Mouse (Mus musculus): ENCODE data around the gene Wbp1. TPM values are rescaled to one million over a fixed set of nuclear protein-coding genes. Genes with fewer than 3 reads are reported as not detected.
A peak's percentile ranks its signal among the peaks of the same experiment; 100 is the strongest.

Wbp1 gene
- polyA plus RNA-seq (2014; fragmentation: Nextera tagmentation; extraction: Ambion mirVana): 153 and 182 TPM in 2 replicates

DNA sequence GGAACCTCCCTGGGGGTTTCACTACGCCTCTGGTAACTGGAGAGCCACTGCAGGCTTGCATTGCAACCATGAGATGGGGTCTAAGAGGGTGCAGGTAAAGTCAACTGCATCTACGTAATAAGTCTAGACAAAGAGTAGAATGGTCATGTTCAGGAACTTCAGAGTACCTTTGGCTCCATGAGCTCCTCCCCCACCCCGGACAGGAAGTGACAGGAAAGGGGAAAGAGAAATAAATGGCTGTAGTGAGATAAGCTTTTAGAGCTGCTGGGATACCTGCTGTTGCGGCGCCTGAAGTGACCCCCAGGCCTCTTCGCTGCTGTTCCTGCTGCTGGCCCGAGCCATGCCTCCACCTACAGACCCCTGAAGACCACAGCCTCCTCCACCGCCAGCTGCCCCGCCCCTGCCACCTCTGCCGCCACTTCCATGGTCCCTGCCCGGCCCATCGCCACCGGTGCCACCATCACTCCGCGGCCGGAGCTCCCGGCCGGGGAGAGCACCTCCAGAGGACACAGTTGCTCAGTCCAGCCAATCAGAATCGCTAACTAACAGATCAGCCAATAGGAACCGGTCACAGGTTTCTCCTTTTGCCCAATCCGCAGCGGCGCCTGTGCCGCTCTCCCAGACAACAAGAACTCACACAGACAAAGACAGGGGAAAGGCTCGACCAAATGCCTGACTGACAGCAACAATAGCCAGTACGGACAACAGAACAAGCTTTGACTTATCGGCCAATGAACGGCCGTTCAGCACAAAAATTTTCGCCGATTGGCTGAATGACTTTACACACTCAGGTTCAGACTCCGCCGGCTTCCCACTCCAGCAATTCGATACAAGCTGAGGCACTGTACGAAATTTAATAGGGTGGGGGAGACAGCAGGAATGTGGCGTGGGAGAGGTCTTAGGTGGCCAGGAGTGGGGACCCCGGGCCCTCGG, at the start of gene Wbp1:
Gene Wbp1 (minus strand): TSS at position 630 of the 933 bp plus-strand sequence.
- Histone ChIP-seq H3K4me2 (ENCODE audit: low read depth, severe bottlenecking) (peak within 1 kb of the TSS; percentile 92), H3K4me3 (ENCODE audit: low read depth, low read length) (peak within 1 kb of the TSS; percentile 87), H3K4me1 (ENCODE audit: control insufficient read depth, insufficient read depth, low read length) (peaks cover 32% of the 10 kb centered on the region), H3K9me3 (ENCODE audit: control insufficient read depth, low read length) (no peaks in the 10 kb centered on the region), H3K27me3 (ENCODE audit: control insufficient read depth, insufficient read depth, low read length) (no peaks in the 10 kb centered on the region), H3K36me3 (ENCODE audit: control insufficient read depth, insufficient read depth, low read length) (peaks cover 13% of the 10 kb centered on the region), H3K9ac (ENCODE audit: low read length) (peak within 1 kb of the TSS; percentile 88), H3K27ac (replicated peaks; ENCODE audit: low read depth, low read length) (peak within 1 kb of the TSS; percentile 97)
- peak; percentile 96 for DNase-seq (ENCODE audit: low spot score)
- peak; percentile 94 for ATAC-seq (ENCODE audit: insufficient number of reproducible peaks, low FRiP score, low TSS enrichment, low read depth)
- WGBS: under 1% methylated on average over 38 of the region's 38 CpGs

GRCm38 (mm10) chr6:83171063-83171462, 49.7 kb upstream of the Wbp1 start:
- H3K27me3 ChIP-seq (ENCODE audit: control insufficient read depth, insufficient read depth, low read length): no peaks in the 10 kb centered on the region
- H3K9ac ChIP-seq (ENCODE audit: low read length): no peak overlapping the region
- H3K4me2 ChIP-seq (ENCODE audit: low read depth, severe bottlenecking): no peak overlapping the region
- DNase-seq (ENCODE audit: low spot score): no peak
- no peak overlapping the region for H3K27ac ChIP-seq (replicated peaks; ENCODE audit: low read depth, low read length)
- H3K9me3 ChIP-seq (ENCODE audit: control insufficient read depth, low read length): no peaks in the 10 kb centered on the region
- WGBS: 82% methylated on average over 5 of the region's 5 CpGs
- peaks cover 9% of the 10 kb centered on the region; the same call in 1 of the 2 replicates for H3K4me1 ChIP-seq (ENCODE audit: control insufficient read depth, insufficient read depth, low read length)
- H3K36me3 ChIP-seq (ENCODE audit: control insufficient read depth, insufficient read depth, low read length): no peaks in the 10 kb centered on the region
- ATAC-seq (ENCODE audit: insufficient number of reproducible peaks, low FRiP score, low TSS enrichment, low read depth): no peak
- H3K4me3 ChIP-seq (ENCODE audit: low read depth, low read length): no peak overlapping the region

DNA sequence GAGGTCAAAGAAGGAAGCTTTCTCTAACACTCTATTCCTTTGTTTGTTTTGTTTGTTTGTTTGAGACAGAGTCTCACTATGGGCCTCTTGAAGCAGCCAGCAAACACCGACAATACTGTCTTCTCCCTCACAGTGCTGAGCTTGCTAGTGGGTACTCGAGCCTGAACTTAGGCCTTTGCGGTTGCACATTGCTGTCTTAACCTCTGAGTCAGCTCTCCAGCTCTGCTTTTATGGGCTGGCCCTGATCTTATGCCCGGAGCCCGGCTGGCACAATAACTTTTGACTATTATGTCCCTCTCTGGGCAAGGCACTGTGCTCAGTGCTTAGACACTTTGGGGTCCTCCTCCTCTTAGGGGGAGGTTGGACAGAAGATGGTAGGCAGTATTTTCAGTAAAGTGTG, 48.5 kb upstream of the Wbp1 start:
- DNase-seq (ENCODE audit: low spot score) (no peak), ATAC-seq (ENCODE audit: insufficient number of reproducible peaks, low FRiP score, low TSS enrichment, low read depth) (no peak)
- no peak overlapping the region for H3K9ac ChIP-seq (ENCODE audit: low read length)
- H3K9me3 ChIP-seq (ENCODE audit: control insufficient read depth, low read length): no peaks in the 10 kb centered on the region
- H3K27ac ChIP-seq (replicated peaks; ENCODE audit: low read depth, low read length): no peak overlapping the region
- H3K4me3 ChIP-seq (ENCODE audit: low read depth, low read length): no peak overlapping the region
- no peaks in the 10 kb centered on the region for H3K27me3 ChIP-seq (ENCODE audit: control insufficient read depth, insufficient read depth, low read length)
- no peak overlapping the region for H3K4me2 ChIP-seq (ENCODE audit: low read depth, severe bottlenecking)
- no peaks in the 10 kb centered on the region for H3K36me3 ChIP-seq (ENCODE audit: control insufficient read depth, insufficient read depth, low read length)
- 84% methylated on average over 5 of the region's 5 CpGs for WGBS
- H3K4me1 ChIP-seq (ENCODE audit: control insufficient read depth, insufficient read depth, low read length): peaks cover 11% of the 10 kb centered on the region; the same call in 1 of the 2 replicates

- peaks cover 23% of the 10 kb centered on the region for H3K4me1 ChIP-seq (ENCODE audit: control insufficient read depth, insufficient read depth, low read length)
- DNase-seq (ENCODE audit: low spot score): no peak
- H3K4me3 ChIP-seq (ENCODE audit: low read depth, low read length): peak overlapping the region; percentile 79
- no peak overlapping the region for H3K27ac ChIP-seq (replicated peaks; ENCODE audit: low read depth, low read length)
- peak overlapping the region; percentile 80 for H3K9ac ChIP-seq (ENCODE audit: low read length)
- H3K36me3 ChIP-seq (ENCODE audit: control insufficient read depth, insufficient read depth, low read length): no peaks in the 10 kb centered on the region
- no peaks in the 10 kb centered on the region for H3K9me3 ChIP-seq (ENCODE audit: control insufficient read depth, low read length)
- ATAC-seq (ENCODE audit: insufficient number of reproducible peaks, low FRiP score, low TSS enrichment, low read depth): no peak
- H3K27me3 ChIP-seq (ENCODE audit: control insufficient read depth, insufficient read depth, low read length): peaks cover 14% of the 10 kb centered on the region
- peak overlapping the region; percentile 51 for H3K4me2 ChIP-seq (ENCODE audit: low read depth, severe bottlenecking)
- 1% methylated on average over 12 of the region's 12 CpGs for WGBS
Observed at GRCm38 (mm10) chr6:83166243-83166630, 44.9 kb upstream of the Wbp1 start.

- Histone ChIP-seq H3K36me3 (ENCODE audit: control insufficient read depth, insufficient read depth, low read length) (no peaks in the 10 kb centered on the region), H3K9me3 (ENCODE audit: control insufficient read depth, low read length) (no peaks in the 10 kb centered on the region), H3K27me3 (ENCODE audit: control insufficient read depth, insufficient read depth, low read length) (peaks cover 20% of the 10 kb centered on the region), H3K4me3 (ENCODE audit: low read depth, low read length) (peak within 1 kb of the TSS; percentile 79), H3K9ac (ENCODE audit: low read length) (peak within 1 kb of the TSS; percentile 80), H3K4me2 (ENCODE audit: low read depth, severe bottlenecking) (peak within 1 kb of the TSS; percentile 51), H3K4me1 (ENCODE audit: control insufficient read depth, insufficient read depth, low read length) (peaks cover 26% of the 10 kb centered on the region), H3K27ac (replicated peaks; ENCODE audit: low read depth, low read length) (peak within 1 kb of the TSS; percentile 49; the same call in 1 of the 2 replicates)
- ATAC-seq (ENCODE audit: insufficient number of reproducible peaks, low FRiP score, low TSS enrichment, low read depth): peak; percentile 82; the same call in 1 of the 2 replicates
- peak; percentile 96 for DNase-seq (ENCODE audit: low spot score)
- WGBS: under 1% methylated on average over 56 of the region's 58 CpGs
Observed at GRCm38 (mm10) chr6:83165607-83166242, 44.4 kb upstream of the Wbp1 start, which contains the start of gene Dctn1. Gene Dctn1, plus strand, starts transcription at chr6:83165920.

DNA sequence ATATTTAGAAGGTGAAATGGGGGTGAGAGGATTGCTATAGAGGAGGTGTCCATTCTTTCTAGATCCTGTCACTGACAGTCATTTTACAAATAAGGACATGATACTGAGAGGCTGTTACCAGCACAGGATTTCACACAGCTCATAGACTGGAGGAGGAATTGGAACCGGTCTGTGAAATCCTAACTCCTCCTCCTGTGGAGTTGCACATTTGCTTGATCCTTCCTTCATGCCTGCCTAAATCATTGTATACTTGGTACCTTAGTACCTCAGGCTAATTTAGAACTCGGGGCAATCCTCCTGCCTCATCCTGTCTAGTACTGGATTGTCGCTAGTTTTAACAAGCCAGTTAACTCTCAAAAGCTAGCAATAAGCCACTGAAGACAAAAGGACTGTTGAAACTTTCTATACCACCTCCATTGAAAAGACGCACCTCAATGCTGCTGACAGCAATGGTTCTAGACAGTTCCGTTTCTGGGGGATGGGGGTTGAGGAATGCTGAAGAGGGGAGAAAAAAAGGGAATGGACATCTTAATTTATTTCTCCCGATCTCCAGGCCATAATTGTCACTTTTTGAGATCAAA, 43.8 kb upstream of the Wbp1 start:
- Histone ChIP-seq H3K36me3 (ENCODE audit: control insufficient read depth, insufficient read depth, low read length) (no peaks in the 10 kb centered on the region), H3K9me3 (ENCODE audit: control insufficient read depth, low read length) (no peaks in the 10 kb centered on the region), H3K4me2 (ENCODE audit: low read depth, severe bottlenecking) (peak overlapping the region; percentile 51), H3K9ac (ENCODE audit: low read length) (peak overlapping the region; percentile 80), H3K27me3 (ENCODE audit: control insufficient read depth, insufficient read depth, low read length) (peaks cover 26% of the 10 kb centered on the region), H3K4me1 (ENCODE audit: control insufficient read depth, insufficient read depth, low read length) (peaks cover 26% of the 10 kb centered on the region), H3K4me3 (ENCODE audit: low read depth, low read length) (peak overlapping the region; percentile 79), H3K27ac (replicated peaks; ENCODE audit: low read depth, low read length) (no peak overlapping the region; the same call in 1 of the 2 replicates)
- no peak for DNase-seq (ENCODE audit: low spot score)
- 6% methylated on average over 6 of the region's 6 CpGs for WGBS
- 0 out of 2 replicates have a peak, but pooled peaks have one; percentile 6 for ATAC-seq (ENCODE audit: insufficient number of reproducible peaks, low FRiP score, low TSS enrichment, low read depth)

DNA sequence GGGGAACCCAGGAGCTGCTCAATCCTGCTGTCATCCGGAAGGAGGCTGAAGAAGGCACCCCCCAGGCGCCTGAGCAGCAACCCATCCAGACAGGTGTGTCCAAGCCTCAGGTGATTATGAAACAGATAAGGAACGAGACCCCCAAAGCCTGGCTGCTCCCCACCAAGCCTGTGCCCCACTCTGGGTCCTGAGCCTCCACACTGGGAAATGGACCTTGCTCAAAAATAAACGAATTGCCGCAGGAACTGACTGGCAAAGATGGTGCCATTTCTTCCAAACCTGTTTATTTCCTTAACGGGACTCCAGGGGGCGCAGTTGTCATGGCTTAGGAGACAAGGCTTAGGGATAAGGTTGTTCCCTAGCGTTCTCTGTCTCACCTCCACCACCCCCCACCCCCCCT, 41.3 kb upstream of the Wbp1 start:
- Histone ChIP-seq H3K4me1 (ENCODE audit: control insufficient read depth, insufficient read depth, low read length) (peaks cover 26% of the 10 kb centered on the region), H3K4me3 (ENCODE audit: low read depth, low read length) (peak overlapping the region; percentile 27), H3K27ac (replicated peaks; ENCODE audit: low read depth, low read length) (no peak overlapping the region), H3K36me3 (ENCODE audit: control insufficient read depth, insufficient read depth, low read length) (no peaks in the 10 kb centered on the region), H3K4me2 (ENCODE audit: low read depth, severe bottlenecking) (peak overlapping the region; percentile 50), H3K27me3 (ENCODE audit: control insufficient read depth, insufficient read depth, low read length) (peaks cover 26% of the 10 kb centered on the region), H3K9ac (ENCODE audit: low read length) (no peak overlapping the region), H3K9me3 (ENCODE audit: control insufficient read depth, low read length) (no peaks in the 10 kb centered on the region)
- no peak for ATAC-seq (ENCODE audit: insufficient number of reproducible peaks, low FRiP score, low TSS enrichment, low read depth)
- under 1% methylated on average over 8 of the region's 8 CpGs for WGBS
- DNase-seq (ENCODE audit: low spot score): peak; percentile 81

Data from limb, embryonic 11.5 days (tissue).